Mouse (Mus musculus): ENCODE measurements around the gene Naxe. TPM values are rescaled to one million over a fixed set of nuclear protein-coding genes. Genes with fewer than 3 reads are reported as not detected.

The Naxe gene
- polyA plus RNA-seq, 1 experiment from 2014 or later: 150 TPM

DNA sequence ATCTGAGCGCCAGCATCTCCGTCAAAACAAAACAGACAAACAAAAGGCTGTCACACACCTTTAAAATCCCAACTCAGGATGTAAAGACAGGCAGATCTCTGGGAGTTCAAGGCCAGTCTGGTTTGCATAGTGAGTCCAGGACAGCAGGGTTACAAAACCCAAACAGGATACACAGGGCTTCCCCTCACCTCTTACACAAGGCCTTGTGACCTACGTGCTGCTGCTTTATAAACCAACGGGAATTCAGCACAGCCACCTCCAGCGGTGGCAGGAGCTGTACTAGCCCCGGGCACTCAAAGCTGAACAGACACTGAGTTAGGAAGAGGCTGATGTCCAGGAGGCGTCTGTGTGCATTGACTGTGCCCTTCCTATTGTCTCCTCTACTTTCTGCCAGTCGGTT, 19.1 kb upstream of the Naxe start:
- H3K27me3 ChIP-seq (ENCODE audit: control insufficient read depth, insufficient read depth, low read length): no peaks in the 10 kb centered on the region
- no peak overlapping the region for H3K27ac ChIP-seq (replicated peaks; ENCODE audit: low read depth, low read length)
- no peak overlapping the region for H3K9ac ChIP-seq (replicated peaks; ENCODE audit: low read length)
- H3K4me1 ChIP-seq (ENCODE audit: control insufficient read depth, insufficient read depth, low read length): no peaks in the 10 kb centered on the region
- WGBS: 33% methylated on average over 8 of the region's 8 CpGs
- no peaks in the 10 kb centered on the region for H3K36me3 ChIP-seq (ENCODE audit: control insufficient read depth, insufficient read depth, low read length)
- no peak overlapping the region for H3K4me2 ChIP-seq (ENCODE audit: low read length)
- H3K9me3 ChIP-seq (ENCODE audit: control insufficient read depth, low read length): no peaks in the 10 kb centered on the region
- DNase-seq (no peak), ATAC-seq (ENCODE audit: low FRiP score, low TSS enrichment) (no peak)
- H3K4me3 ChIP-seq (replicated peaks; ENCODE audit: low read depth, low read length): no peak overlapping the region

DNA sequence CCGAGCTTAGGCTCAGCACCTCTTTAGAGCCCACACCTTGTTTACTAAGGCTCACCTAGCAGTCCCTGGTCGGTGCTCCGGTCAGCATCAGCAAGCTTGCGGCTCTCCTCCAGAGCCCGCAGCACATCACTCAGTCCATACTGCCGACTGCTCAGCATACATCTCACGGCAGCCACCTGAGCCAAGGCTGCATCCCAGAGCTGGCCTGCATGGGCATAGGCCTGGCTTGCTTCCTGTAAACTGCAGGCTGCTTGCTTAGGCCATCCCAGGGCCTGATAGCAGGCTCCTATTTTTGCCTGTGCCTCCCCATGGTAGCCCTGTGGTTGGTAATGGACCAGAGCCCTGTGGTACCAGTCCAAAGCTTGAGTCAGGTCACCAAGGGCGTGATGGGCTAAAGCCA, 16.5 kb upstream of the Naxe start:
- no peak overlapping the region for H3K9ac ChIP-seq (replicated peaks; ENCODE audit: low read length)
- H3K27ac ChIP-seq (replicated peaks; ENCODE audit: low read depth, low read length): no peak overlapping the region
- ATAC-seq (ENCODE audit: low FRiP score, low TSS enrichment): no peak
- H3K4me3 ChIP-seq (replicated peaks; ENCODE audit: low read depth, low read length): no peak overlapping the region
- H3K36me3 ChIP-seq (ENCODE audit: control insufficient read depth, insufficient read depth, low read length): no peaks in the 10 kb centered on the region
- no peaks in the 10 kb centered on the region for H3K9me3 ChIP-seq (ENCODE audit: control insufficient read depth, low read length)
- no peaks in the 10 kb centered on the region for H3K27me3 ChIP-seq (ENCODE audit: control insufficient read depth, insufficient read depth, low read length)
- no peak overlapping the region for H3K4me2 ChIP-seq (ENCODE audit: low read length)
- 80% methylated on average over 8 of the region's 8 CpGs for WGBS
- no peak for DNase-seq
- H3K4me1 ChIP-seq (ENCODE audit: control insufficient read depth, insufficient read depth, low read length): no peaks in the 10 kb centered on the region

DNA sequence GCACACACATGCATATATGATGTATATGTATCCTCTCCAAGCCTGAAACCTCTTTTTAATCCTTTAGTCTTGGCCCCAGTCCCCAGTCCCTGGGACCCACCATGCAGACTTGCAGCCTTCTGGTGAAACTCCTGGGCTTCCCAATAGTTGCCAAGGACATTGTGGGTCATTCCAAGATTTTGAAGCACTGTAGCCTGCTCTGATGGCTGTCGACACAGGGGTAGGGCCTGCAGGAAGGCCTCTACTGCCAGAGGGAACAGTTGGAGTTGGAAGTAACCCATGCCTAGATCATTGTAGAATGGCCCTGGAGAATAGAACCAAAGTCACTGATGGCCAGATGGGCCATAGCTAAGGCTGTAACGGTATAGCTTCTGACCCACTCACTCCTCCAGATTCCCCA, 16.1 kb upstream of the Naxe start:
- Histone ChIP-seq H3K9ac (replicated peaks; ENCODE audit: low read length) (no peak overlapping the region), H3K4me2 (ENCODE audit: low read length) (no peak overlapping the region), H3K27me3 (ENCODE audit: control insufficient read depth, insufficient read depth, low read length) (no peaks in the 10 kb centered on the region), H3K27ac (replicated peaks; ENCODE audit: low read depth, low read length) (no peak overlapping the region), H3K9me3 (ENCODE audit: control insufficient read depth, low read length) (no peaks in the 10 kb centered on the region), H3K36me3 (ENCODE audit: control insufficient read depth, insufficient read depth, low read length) (no peaks in the 10 kb centered on the region), H3K4me3 (replicated peaks; ENCODE audit: low read depth, low read length) (no peak overlapping the region), H3K4me1 (ENCODE audit: control insufficient read depth, insufficient read depth, low read length) (no peaks in the 10 kb centered on the region)
- no peak for DNase-seq
- ATAC-seq (ENCODE audit: low FRiP score, low TSS enrichment): no peak
- 72% methylated on average over 2 of the region's 2 CpGs for WGBS

DNA sequence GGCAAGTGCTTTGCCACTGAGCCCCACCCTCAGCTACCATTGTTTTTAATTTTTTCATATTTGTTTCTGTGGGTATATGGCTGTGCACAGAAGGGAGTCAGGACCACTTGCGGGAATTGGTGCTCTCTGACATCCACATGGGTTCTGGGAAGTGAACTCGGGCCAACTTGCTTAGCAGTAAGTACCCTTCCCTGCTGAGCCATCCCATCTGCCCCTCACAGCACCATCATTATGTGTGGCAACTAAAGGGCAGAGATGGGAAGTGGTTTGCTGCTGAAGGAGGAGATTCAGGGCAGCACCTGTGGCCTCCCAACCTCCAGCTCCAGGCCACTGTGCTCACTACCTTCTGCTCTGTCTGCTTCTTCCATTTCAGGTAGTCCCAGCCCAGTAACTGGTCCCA, 15.3 kb upstream of the Naxe start:
- H3K9ac ChIP-seq (replicated peaks; ENCODE audit: low read length): no peak overlapping the region
- WGBS: 74% methylated on average over 2 of the region's 2 CpGs
- no peaks in the 10 kb centered on the region for H3K27me3 ChIP-seq (ENCODE audit: control insufficient read depth, insufficient read depth, low read length)
- no peak overlapping the region for H3K4me3 ChIP-seq (replicated peaks; ENCODE audit: low read depth, low read length)
- no peak overlapping the region for H3K4me2 ChIP-seq (ENCODE audit: low read length)
- DNase-seq: no peak
- no peaks in the 10 kb centered on the region for H3K36me3 ChIP-seq (ENCODE audit: control insufficient read depth, insufficient read depth, low read length)
- ATAC-seq (ENCODE audit: low FRiP score, low TSS enrichment): no peak
- no peaks in the 10 kb centered on the region for H3K4me1 ChIP-seq (ENCODE audit: control insufficient read depth, insufficient read depth, low read length)
- no peaks in the 10 kb centered on the region for H3K9me3 ChIP-seq (ENCODE audit: control insufficient read depth, low read length)
- no peak overlapping the region for H3K27ac ChIP-seq (replicated peaks; ENCODE audit: low read depth, low read length)

DNA sequence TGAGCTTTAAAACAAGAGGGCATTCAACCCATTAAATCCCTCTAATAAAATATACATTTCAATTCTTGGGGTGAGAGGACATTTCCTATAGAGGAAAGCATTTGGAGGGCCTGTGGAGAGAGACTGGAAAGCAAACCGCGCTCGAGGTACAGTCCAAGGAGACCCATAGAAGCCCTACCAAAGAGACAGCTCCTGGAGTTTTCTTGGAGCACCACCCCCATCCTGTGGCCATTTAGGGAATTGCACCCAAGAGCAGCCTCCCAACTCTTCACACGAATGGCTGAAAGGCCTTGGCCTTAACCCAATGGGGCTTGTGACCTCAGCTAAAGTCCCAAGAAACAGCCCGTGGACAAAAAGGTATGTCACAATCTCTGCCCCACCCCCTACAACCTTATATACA, 13.5 kb upstream of the Naxe start:
- WGBS: 0% methylated on average over 5 of the region's 5 CpGs
- no peaks in the 10 kb centered on the region for H3K36me3 ChIP-seq (ENCODE audit: control insufficient read depth, insufficient read depth, low read length)
- ATAC-seq (ENCODE audit: low FRiP score, low TSS enrichment): peak; percentile 48; the same call in 1 of the 2 replicates

DNA sequence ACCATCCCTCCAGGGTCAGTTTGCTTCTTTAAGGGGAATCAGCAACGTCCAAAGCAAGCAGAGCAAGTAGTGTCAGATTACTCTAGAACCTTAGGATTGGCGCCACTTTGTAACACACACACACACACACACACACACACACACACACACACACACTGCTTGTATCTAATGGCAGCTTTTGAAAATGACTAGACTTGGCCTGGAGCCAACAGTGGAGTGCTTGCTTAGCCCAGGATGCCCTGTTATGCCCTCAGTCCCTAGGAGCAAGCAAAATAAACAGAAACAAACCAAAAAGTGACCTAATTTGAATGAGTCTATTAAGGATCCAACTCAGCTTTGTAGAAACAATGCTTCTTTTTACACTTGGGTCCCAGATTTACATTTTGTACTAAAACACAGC, 10.1 kb upstream of the Naxe start:
- ATAC-seq (ENCODE audit: low FRiP score, low TSS enrichment) (no peak), DNase-seq (peak; percentile 35)
- H3K4me1 ChIP-seq (ENCODE audit: control insufficient read depth, insufficient read depth, low read length): no peaks in the 10 kb centered on the region
- WGBS: 48% methylated on average over 2 of the region's 2 CpGs
- H3K27me3 ChIP-seq (ENCODE audit: control insufficient read depth, insufficient read depth, low read length): no peaks in the 10 kb centered on the region
- no peaks in the 10 kb centered on the region for H3K9me3 ChIP-seq (ENCODE audit: control insufficient read depth, low read length)
- no peak overlapping the region for H3K27ac ChIP-seq (replicated peaks; ENCODE audit: low read depth, low read length)
- no peak overlapping the region for H3K9ac ChIP-seq (replicated peaks; ENCODE audit: low read length)
- no peak overlapping the region for H3K4me2 ChIP-seq (ENCODE audit: low read length)
- H3K4me3 ChIP-seq (replicated peaks; ENCODE audit: low read depth, low read length): no peak overlapping the region
- H3K36me3 ChIP-seq (ENCODE audit: control insufficient read depth, insufficient read depth, low read length): no peaks in the 10 kb centered on the region

More for the DNA sequence above, 13.5 kb upstream of the Naxe start:
- H3K4me2 ChIP-seq (ENCODE audit: low read length): no peak overlapping the region
- H3K9ac ChIP-seq (replicated peaks; ENCODE audit: low read length): no peak overlapping the region
- peak; percentile 91 for DNase-seq
- no peaks in the 10 kb centered on the region for H3K9me3 ChIP-seq (ENCODE audit: control insufficient read depth, low read length)
- H3K4me1 ChIP-seq (ENCODE audit: control insufficient read depth, insufficient read depth, low read length): no peaks in the 10 kb centered on the region
- H3K27me3 ChIP-seq (ENCODE audit: control insufficient read depth, insufficient read depth, low read length): no peaks in the 10 kb centered on the region
- H3K4me3 ChIP-seq (replicated peaks; ENCODE audit: low read depth, low read length): no peak overlapping the region
- H3K27ac ChIP-seq (replicated peaks; ENCODE audit: low read depth, low read length): no peak overlapping the region

DNA sequence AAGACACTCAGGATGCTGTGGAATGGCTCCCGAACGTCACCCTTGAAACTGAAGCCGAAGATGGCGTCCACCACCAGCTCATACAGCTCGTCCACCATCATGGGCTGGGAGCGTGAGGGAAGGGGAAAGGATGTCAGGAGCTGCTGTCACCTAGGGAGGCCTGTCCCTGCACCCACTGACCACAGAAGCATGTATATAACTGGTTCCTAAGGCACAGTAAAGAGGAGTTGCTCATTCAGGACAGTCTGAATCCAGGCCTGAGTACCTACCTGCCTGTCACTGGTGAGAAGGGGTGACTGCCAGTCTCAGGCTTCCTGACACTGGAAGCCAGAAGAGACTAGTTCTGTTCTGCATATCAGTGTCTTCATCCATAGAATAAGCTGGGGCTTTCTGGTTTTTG, 1.3 kb downstream of the Naxe start:
- ATAC-seq (ENCODE audit: low FRiP score, low TSS enrichment) (no peak), DNase-seq (no peak)
- H3K9me3 ChIP-seq (ENCODE audit: control insufficient read depth, low read length): no peaks in the 10 kb centered on the region
- 88% methylated on average over 6 of the region's 6 CpGs for WGBS
- H3K4me3 ChIP-seq (replicated peaks; ENCODE audit: low read depth, low read length): peak overlapping the region; percentile 97
- H3K4me1 ChIP-seq (ENCODE audit: control insufficient read depth, insufficient read depth, low read length): peaks cover 10% of the 10 kb centered on the region
- H3K4me2 ChIP-seq (ENCODE audit: low read length): peak overlapping the region; percentile 93
- peaks cover 40% of the 10 kb centered on the region for H3K36me3 ChIP-seq (ENCODE audit: control insufficient read depth, insufficient read depth, low read length)
- no peaks in the 10 kb centered on the region for H3K27me3 ChIP-seq (ENCODE audit: control insufficient read depth, insufficient read depth, low read length)
- H3K27ac ChIP-seq (replicated peaks; ENCODE audit: low read depth, low read length): no peak overlapping the region
- no peak overlapping the region for H3K9ac ChIP-seq (replicated peaks; ENCODE audit: low read length)

DNA sequence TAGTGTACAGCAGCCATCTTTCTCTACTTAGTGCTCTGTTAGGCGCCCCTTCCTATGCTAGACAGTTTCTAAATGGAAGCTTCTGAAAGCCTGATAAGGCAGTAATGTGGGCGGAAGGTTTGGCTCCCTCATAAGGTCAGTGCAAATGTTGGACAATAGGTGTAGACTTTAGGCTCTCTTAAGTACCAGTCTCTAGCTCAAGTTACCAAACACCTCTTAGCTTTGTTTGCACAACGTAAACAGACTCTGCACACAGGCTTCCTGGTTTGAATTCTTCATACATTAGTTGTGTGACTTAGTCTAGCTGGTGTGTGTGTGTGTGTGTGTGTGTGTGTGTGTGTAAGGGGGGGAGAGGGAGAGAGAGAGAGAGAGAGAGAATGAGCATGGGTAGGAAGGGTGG, 8.8 kb downstream of the Naxe start:
- Histone ChIP-seq H3K4me3 (replicated peaks; ENCODE audit: low read depth, low read length) (no peak overlapping the region), H3K27me3 (ENCODE audit: control insufficient read depth, insufficient read depth, low read length) (no peaks in the 10 kb centered on the region), H3K27ac (replicated peaks; ENCODE audit: low read depth, low read length) (no peak overlapping the region), H3K4me1 (ENCODE audit: control insufficient read depth, insufficient read depth, low read length) (no peaks in the 10 kb centered on the region), H3K9ac (replicated peaks; ENCODE audit: low read length) (no peak overlapping the region), H3K4me2 (ENCODE audit: low read length) (no peak overlapping the region), H3K9me3 (ENCODE audit: control insufficient read depth, low read length) (no peaks in the 10 kb centered on the region), H3K36me3 (ENCODE audit: control insufficient read depth, insufficient read depth, low read length) (peaks cover 30% of the 10 kb centered on the region)
- 96% methylated on average over 3 of the region's 3 CpGs for WGBS
- no peak for ATAC-seq (ENCODE audit: low FRiP score, low TSS enrichment)
- DNase-seq: no peak

DNA sequence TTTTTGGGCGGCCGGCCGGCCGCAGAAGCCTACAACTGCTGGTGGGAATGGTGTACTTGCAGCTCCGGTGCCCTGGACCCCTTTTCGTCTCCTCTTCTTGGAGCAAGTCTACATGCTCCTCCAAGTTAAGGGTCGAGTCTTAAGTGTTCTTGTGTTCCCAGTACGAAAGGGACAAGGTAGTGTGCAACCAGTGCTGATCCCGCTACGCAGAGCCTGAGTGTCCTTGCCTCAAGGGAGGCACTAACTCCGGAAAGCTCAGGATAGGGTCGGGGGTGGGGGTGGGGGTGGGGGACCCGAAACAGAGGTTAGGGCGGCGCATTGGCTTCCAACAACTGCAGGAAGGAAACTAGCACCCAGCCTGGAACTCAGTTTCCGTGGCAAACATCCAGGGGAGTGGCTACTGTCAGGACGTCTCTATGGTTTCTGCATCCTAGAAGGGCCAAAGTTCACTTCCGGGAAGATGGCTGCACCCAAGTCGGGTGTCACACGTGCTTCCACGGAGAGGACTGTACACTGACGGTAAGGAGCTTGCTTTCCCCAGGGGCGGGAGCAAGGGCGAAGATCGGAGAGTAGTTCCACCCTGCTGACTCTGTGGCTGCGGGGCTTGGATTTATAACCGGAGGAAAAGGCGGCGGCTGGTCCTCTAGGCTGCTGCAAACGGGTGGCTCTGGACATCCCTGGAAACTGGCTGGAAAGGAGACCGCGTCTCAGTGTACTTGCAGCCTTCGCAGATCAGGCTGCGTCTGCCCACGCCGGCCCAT, 15.5 kb downstream of the Naxe start, which contains the start of gene Gpatch4:
Gpatch4 (plus strand) TSS at position 448 of the 761 bp plus-strand sequence.
- Histone ChIP-seq H3K9me3 (ENCODE audit: control insufficient read depth, low read length) (no peaks in the 10 kb centered on the region), H3K4me2 (ENCODE audit: low read length) (peak within 1 kb of the TSS; percentile 61), H3K36me3 (ENCODE audit: control insufficient read depth, insufficient read depth, low read length) (no peaks in the 10 kb centered on the region), H3K9ac (replicated peaks; ENCODE audit: low read length) (peak within 1 kb of the TSS; percentile 38), H3K27me3 (ENCODE audit: control insufficient read depth, insufficient read depth, low read length) (no peaks in the 10 kb centered on the region), H3K4me3 (replicated peaks; ENCODE audit: low read depth, low read length) (peak within 1 kb of the TSS; percentile 63), H3K27ac (replicated peaks; ENCODE audit: low read depth, low read length) (no peak within 1 kb of the TSS), H3K4me1 (ENCODE audit: control insufficient read depth, insufficient read depth, low read length) (peaks cover 9% of the 10 kb centered on the region)
- ATAC-seq (ENCODE audit: low FRiP score, low TSS enrichment) (peak; percentile 77; the same call in 1 of the 2 replicates), DNase-seq (peak; percentile 98)
- WGBS: 10% methylated on average over 36 of the region's 36 CpGs
